Mouse (Mus musculus) liver, embryonic 13.5 days (tissue): ENCODE measurements around the gene Ppp1r9a. TPM values are rescaled to one million over a fixed set of nuclear protein-coding genes. Genes with fewer than 3 reads are reported as not detected.

ENCODE experiments used
- ATAC-seq: fragments of 200-750 bp; cut with Nextera tagmentation; 2 replicates; pipeline ENCODE4 v1.8.0; 2017; ENCODE audit warnings: low read depth, mild to moderate bottlenecking, moderate number of reproducible peaks, moderate library complexity
- DNase-seq: peaks from one replicate; pipeline ENCODE4 v3.0.0; 2022
- H3K27ac ChIP-seq: fragments of 300-500 bp; sonication (generic); 2 replicates; pipeline ENCODE4 v1.5.1; 2015; ENCODE audit warnings: moderate library complexity, mild to moderate bottlenecking, inconsistent platforms
- H3K27me3 ChIP-seq: fragments of 300-500 bp; sonication (generic); 2 replicates; pipeline ENCODE4 v1.6.1; 2015; ENCODE audit warnings: mild to moderate bottlenecking, inconsistent platforms
- H3K36me3 ChIP-seq: fragments of 300-500 bp; sonication (generic); 2 replicates; pipeline ENCODE4 v1.6.1; 2015; ENCODE audit warnings: mild to moderate bottlenecking, inconsistent platforms
- H3K4me1 ChIP-seq: fragments of 300-500 bp; sonication (generic); replicated peaks from 2 replicates; pipeline ENCODE4 v1.6.1; 2015; ENCODE audit warnings: inconsistent platforms
- H3K4me2 ChIP-seq: fragments of 300-500 bp; sonication (generic); 2 replicates; pipeline ENCODE4 v1.6.1; 2015; ENCODE audit warnings: inconsistent platforms, mild to moderate bottlenecking, moderate library complexity
- H3K4me3 ChIP-seq: fragments of 300-500 bp; sonication (generic); replicated peaks from 2 replicates; pipeline ENCODE4 v1.5.1; 2015; ENCODE audit warnings: mild to moderate bottlenecking, inconsistent platforms
- H3K9ac ChIP-seq: fragments of 300-500 bp; sonication (generic); 2 replicates; pipeline ENCODE4 v1.6.1; 2015; ENCODE audit warnings: mild to moderate bottlenecking, inconsistent platforms
- H3K9me3 ChIP-seq: fragments of 300-500 bp; sonication (generic); replicated peaks from 2 replicates; pipeline ENCODE4 v1.6.1; 2016; ENCODE audit warnings: inconsistent platforms
- WGBS: fragments of 180-500 bp; shearing (Covaris S2); methylation state at CpG from one replicate; pipeline ENCODE4 v1.1.7; 2015; ENCODE audit not compliant: insufficient replicate concordance; 5-methylcytosine and 5-hydroxymethylcytosine counted together
- polyA plus RNA-seq: library from polyadenylated mRNA; unstranded; fragments of >200 nt; fragmentation: Nextera tagmentation; extraction: Ambion mirVana; gene quantifications from 2 replicates; pipeline ENCODE4 v1.2.1, GENCODE M21; 2015

The Ppp1r9a gene
- polyA plus RNA-seq, 1 experiment from 2014 or later = 3.6 TPM

DNA sequence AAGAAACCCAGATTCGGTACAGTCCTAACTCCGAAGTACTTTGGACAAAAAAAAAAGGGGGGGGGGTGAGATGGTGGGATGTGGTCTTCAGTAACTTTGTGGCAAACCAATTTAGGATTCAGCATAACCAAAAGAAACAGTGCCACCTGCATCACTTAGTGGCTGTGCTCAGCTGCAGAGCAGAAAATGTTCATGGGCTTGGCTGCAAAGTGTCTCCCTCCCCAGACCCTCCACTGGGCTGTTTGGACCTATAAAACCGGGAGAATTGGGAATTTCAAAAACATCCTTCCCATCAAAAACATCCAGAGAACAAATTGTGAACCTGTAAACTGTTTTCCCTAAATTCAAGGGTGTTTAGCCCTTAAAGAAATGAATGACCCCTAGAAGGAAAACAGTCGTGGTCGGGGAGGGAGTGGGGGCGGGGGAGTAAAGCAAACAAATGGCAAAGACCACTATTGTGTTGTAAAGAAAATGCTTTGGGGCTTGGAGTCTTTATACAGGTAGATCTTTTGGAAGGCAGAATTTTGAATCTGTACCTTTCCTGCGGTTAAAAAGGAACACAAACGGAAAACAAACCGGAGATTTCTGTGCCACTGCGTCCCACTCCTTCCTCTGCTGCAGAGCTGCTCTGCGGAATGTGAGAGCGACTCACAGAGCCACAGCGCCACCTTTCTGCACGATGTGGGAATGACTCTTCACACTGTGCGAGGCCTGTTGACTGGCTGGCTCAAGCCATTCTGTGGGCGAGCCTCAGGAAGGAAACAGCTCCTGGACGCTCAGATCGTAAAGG, 207.4 kb downstream of the Ppp1r9a start:
- WGBS = 10% methylated on average over 18 of the region's 18 CpGs
- ATAC-seq (peak; percentile 91), DNase-seq (peak; percentile 60)
- Histone ChIP-seq H3K9me3 (no peaks in the 10 kb centered on the region), H3K4me1 (peaks cover 31% of the 10 kb centered on the region), H3K27ac (no peak overlapping the region), H3K9ac (0 out of 2 replicates have a peak overlapping the region, but pooled peaks have one; percentile 37), H3K4me3 (peak overlapping the region; percentile 45), H3K4me2 (peak overlapping the region; percentile 60), H3K36me3 (no peaks in the 10 kb centered on the region), H3K27me3 (no peaks in the 10 kb centered on the region)

DNA sequence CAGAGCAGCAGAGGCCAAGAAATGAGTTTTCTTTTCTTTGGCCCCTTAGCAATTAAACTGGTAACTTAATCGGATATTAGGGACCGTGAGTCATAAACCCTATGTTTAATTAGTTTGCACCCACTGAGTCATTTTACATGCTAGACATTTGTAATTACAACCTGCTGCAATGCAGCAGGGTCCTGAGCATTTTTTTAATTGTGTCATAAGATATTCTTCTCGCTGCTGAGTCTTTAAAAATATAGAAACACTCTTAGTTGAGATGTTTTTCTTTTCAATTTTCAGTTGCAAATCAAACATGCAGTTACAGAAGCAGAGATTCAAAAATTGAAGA, 208.0 kb downstream of the Ppp1r9a start:
- H3K4me2 ChIP-seq = no peak overlapping the region
- DNase-seq (no peak), ATAC-seq (peak; percentile 16; the same call in 1 of the 2 replicates)
- H3K4me3 ChIP-seq = no peak overlapping the region
- 0 out of 2 replicates have a peak, but pooled peaks cover under 1% of the 10 kb centered on the region for H3K36me3 ChIP-seq
- no peak overlapping the region for H3K9ac ChIP-seq
- H3K9me3 ChIP-seq = no peaks in the 10 kb centered on the region
- no peaks in the 10 kb centered on the region for H3K27me3 ChIP-seq
- H3K27ac ChIP-seq = no peak overlapping the region
- peaks cover 31% of the 10 kb centered on the region for H3K4me1 ChIP-seq
- 11% methylated on average over 3 of the region's 3 CpGs for WGBS

DNA sequence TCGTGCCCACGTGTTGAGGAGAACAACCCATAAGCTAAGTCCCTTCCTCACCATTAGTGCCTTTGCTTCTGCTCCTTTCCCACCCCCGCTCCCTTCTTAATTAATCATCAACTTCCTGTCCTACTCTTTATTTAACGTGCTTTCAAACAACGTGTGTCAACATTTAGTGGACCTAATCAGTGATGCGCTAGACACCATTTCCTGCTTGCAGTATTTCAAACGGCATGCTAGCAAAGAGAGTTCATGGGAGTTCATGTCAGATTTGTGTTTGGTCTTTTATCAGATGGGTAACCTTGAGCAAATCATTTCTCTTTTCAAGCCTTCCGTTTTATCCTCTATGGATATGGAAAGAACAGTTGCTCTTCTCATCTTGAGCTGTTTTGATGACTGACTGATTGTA, 210.4 kb downstream of the Ppp1r9a start:
- peaks cover 26% of the 10 kb centered on the region for H3K4me1 ChIP-seq
- no peak for ATAC-seq
- no peak for DNase-seq
- H3K4me2 ChIP-seq = no peak overlapping the region
- peak overlapping the region; percentile 53 for H3K27ac ChIP-seq
- peaks cover 7% of the 10 kb centered on the region; the same call in 1 of the 2 replicates for H3K36me3 ChIP-seq
- WGBS = 37% methylated on average over 8 of the region's 8 CpGs
- 0 out of 2 replicates have a peak overlapping the region, but pooled peaks have one; percentile 10 for H3K9ac ChIP-seq
- no peak overlapping the region for H3K4me3 ChIP-seq
- H3K27me3 ChIP-seq = no peaks in the 10 kb centered on the region
- H3K9me3 ChIP-seq = no peaks in the 10 kb centered on the region

DNA sequence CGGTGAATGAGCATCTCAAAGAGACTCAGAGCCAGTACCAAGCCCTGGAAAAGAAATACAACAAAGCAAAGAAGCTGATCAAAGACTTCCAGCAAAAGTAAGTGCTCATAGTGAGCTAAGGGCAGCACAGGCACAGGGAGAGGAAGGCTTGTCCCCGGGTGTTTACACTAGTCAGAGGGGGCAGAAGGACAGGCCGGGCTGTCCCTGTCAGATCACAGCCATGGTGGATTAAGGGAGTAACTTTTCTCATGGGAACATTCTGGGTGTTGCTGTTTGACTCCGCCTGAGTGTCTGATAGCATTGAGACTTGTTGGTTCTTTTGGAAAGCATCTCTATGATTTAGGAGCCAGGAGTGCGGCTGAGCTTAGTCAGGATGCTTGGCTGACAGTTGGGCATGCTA, 211.0 kb downstream of the Ppp1r9a start:
- peak overlapping the region; percentile 53 for H3K27ac ChIP-seq

DNA sequence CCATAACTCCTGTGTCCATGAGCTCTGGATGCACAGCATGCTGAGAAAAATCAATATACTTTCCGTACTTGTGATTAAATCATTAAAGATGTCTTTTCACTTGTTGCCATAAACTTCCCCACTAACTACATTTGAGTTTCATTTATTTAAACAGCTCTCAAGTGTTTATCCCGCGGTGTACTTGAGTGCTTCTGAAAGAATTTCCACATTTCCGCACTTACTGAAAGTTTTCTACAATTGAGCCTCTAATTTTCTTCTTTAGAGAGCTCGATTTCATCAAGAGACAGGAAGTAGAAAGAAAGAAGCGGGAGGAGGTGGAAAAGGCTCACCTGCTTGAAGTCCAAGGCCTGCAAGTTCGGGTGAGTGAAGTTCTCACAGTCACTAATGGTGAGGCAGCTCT, 212.1 kb downstream of the Ppp1r9a start:
- Histone ChIP-seq H3K36me3 (peaks cover 7% of the 10 kb centered on the region; the same call in 1 of the 2 replicates), H3K9me3 (no peaks in the 10 kb centered on the region), H3K4me3 (no peak overlapping the region), H3K9ac (no peak overlapping the region), H3K4me2 (no peak overlapping the region), H3K27ac (no peak overlapping the region), H3K27me3 (no peaks in the 10 kb centered on the region), H3K4me1 (peaks cover 12% of the 10 kb centered on the region)
- WGBS = 73% methylated on average over 7 of the region's 7 CpGs
- ATAC-seq (no peak), DNase-seq (no peak)

More for the DNA sequence above, 211.0 kb downstream of the Ppp1r9a start:
- Histone ChIP-seq H3K4me2 (no peak overlapping the region), H3K4me1 (peaks cover 22% of the 10 kb centered on the region), H3K4me3 (no peak overlapping the region), H3K9ac (no peak overlapping the region), H3K36me3 (peaks cover 7% of the 10 kb centered on the region; the same call in 1 of the 2 replicates), H3K9me3 (no peaks in the 10 kb centered on the region), H3K27me3 (no peaks in the 10 kb centered on the region)
- whole genome bisulfite sequencing = 64% methylated on average over 5 of the region's 5 CpGs
- no peak for DNase-seq
- peak; percentile 48; the same call in 1 of the 2 replicates for ATAC-seq

DNA sequence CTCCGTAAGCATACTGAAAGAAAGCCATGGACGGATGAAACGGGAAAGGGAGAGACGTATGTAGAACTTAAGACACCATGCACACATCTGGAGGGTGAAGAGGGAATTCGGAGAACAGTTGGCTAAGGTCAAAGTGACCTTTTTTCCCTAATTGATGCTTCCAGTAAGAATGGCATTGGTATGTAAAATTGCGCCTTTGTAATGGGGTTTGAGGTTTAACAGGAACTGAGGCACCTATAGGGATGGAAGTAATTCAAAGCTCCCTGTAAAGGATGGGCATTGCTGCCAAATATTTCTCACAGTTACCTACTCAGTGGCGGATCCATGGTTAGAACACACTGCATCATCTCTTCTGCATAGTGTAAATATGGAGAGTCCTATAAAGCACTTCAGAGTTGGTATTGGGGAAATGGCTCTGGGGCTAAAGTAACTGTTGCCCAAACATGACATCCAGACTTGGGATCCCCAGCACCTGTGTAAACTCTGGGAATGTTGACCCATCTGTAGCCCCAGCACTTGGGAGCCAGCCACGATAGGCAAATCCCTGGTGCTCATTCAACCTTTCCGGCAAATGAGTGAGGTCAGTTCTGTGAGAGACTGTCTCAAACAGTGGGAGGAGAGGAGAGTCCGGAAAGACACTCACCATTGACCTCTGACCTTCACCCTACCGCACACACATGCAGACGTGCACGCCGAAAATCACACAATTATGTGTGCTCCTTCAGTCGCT, 216.6 kb downstream of the Ppp1r9a start:
- H3K4me3 ChIP-seq = no peak overlapping the region
- no peaks in the 10 kb centered on the region for H3K4me1 ChIP-seq
- ATAC-seq (peak; percentile 23; the same call in 1 of the 2 replicates), DNase-seq (no peak)
- H3K9ac ChIP-seq = no peak overlapping the region
- H3K27me3 ChIP-seq = no peaks in the 10 kb centered on the region
- peaks cover 7% of the 10 kb centered on the region; the same call in 1 of the 2 replicates for H3K36me3 ChIP-seq
- 77% methylated on average over 15 of the region's 15 CpGs for WGBS
- H3K27ac ChIP-seq = no peak overlapping the region
- H3K9me3 ChIP-seq = no peaks in the 10 kb centered on the region
- H3K4me2 ChIP-seq = no peak overlapping the region

DNA sequence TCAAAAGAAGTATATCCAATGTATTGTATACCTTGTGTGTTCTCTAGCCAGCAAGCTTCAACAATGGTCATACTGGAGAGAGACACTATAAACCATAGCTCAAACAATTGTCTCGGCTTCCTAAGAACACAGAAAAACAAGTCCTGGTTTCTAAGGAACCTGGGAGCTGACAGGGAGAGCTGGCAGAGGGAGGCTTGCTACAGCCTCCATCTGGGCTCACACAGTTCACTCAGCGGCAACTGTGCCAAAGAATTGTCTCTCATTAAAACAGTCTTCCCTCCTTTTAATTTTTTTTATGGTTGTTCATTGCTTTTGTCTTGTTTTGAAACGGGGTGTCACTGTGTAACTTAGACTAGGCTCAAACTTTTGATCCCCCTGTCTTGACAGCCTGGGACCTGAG, 217.5 kb downstream of the Ppp1r9a start:
- H3K27ac ChIP-seq = no peak overlapping the region
- ATAC-seq = no peak
- H3K4me3 ChIP-seq = no peak overlapping the region
- no peaks in the 10 kb centered on the region for H3K4me1 ChIP-seq
- no peak for DNase-seq
- no peak overlapping the region for H3K9ac ChIP-seq
- H3K4me2 ChIP-seq = no peak overlapping the region
- no peaks in the 10 kb centered on the region for H3K9me3 ChIP-seq
- no peaks in the 10 kb centered on the region for H3K27me3 ChIP-seq
- WGBS = 73% methylated on average over 3 of the region's 3 CpGs
- H3K36me3 ChIP-seq = peaks cover 7% of the 10 kb centered on the region; the same call in 1 of the 2 replicates

DNA sequence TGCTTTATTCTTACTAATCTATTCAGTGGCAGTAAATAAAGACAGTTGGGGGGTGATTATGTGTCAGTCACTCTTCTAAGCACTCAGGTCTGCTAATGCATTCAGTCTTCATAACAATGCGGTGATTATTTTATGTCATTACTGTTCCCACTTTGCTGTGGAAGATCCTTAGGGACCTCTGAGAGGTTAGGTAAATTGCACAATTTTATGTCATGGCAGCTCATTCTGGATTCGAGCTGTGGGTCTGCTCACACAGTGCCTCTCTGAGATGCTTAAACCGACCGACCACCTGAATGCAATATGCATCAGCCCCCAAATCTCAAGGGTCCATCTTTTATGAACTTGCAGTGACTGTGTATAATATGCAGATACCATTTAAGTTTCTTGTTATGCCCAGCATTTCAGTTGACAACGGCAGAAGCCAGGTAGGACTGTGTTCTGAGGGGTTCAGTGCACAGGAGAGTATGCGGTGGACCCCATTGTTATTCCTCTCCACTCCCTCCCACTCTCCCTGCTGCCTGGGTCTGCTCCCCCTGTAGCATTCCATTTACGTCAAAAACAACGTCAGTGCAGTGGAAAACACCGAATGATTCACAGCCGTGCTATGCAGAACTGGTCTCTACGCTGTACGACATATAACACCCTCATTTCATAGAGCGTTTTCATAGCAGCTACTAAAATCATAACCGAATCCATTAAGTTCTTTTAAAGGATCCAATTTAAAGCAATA, 226.8 kb downstream of the Ppp1r9a start:
- H3K9ac ChIP-seq = no peak overlapping the region
- H3K4me3 ChIP-seq = no peak overlapping the region
- no peaks in the 10 kb centered on the region for H3K27me3 ChIP-seq
- DNase-seq (no peak), ATAC-seq (no peak)
- no peaks in the 10 kb centered on the region for H3K4me1 ChIP-seq
- H3K4me2 ChIP-seq = no peak overlapping the region
- H3K36me3 ChIP-seq = no peaks in the 10 kb centered on the region
- 85% methylated on average over 14 of the region's 14 CpGs for WGBS
- H3K27ac ChIP-seq = no peak overlapping the region
- no peaks in the 10 kb centered on the region for H3K9me3 ChIP-seq

DNA sequence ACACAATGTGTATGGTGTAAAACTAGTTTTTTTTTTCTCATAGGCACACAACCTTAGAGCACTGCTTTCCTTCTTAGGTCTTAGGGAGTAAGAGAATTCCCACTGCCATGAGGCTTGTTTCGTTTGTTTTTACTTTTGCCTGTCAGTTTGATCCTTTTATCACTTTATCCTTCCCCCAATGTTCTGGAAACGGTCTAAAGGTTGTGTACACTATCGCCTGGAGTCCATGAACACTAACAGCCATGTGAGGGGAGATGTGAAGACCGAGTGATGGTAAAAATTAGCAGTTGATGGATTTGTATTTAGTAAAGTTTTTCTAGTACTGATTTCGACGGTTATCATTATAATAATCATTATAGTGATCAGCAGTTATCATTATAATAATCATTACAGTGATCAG, 232.3 kb downstream of the Ppp1r9a start:
- Histone ChIP-seq H3K36me3 (no peaks in the 10 kb centered on the region; the same call in 1 of the 2 replicates), H3K4me2 (no peak overlapping the region), H3K4me3 (no peak overlapping the region), H3K9me3 (no peaks in the 10 kb centered on the region), H3K9ac (no peak overlapping the region), H3K4me1 (peaks cover 3% of the 10 kb centered on the region; the same call in 1 of the 2 replicates), H3K27ac (peak overlapping the region; percentile 31; the same call in 1 of the 2 replicates), H3K27me3 (no peaks in the 10 kb centered on the region)
- WGBS = 63% methylated on average over 6 of the region's 6 CpGs
- no peak for DNase-seq
- ATAC-seq = no peak; the same call in 1 of the 2 replicates

DNA sequence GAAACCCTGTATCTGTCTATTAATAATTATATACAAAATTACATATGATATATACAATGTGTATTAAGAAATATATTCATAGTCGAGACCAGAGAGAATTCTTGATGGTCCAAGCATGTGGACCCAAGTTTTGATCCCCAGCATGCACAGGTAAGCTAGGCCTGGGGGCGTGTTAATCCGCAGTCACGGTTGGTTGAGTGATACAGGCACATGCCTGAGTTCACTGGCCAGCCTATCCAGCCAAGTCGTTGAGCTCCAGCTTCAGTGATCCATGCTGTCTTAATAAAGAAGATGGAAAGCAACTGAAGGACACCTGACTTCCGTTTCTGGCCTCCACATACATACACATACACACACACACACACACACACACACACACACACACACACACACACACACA, 233.3 kb downstream of the Ppp1r9a start:
- Histone ChIP-seq H3K4me3 (no peak overlapping the region), H3K36me3 (no peaks in the 10 kb centered on the region; the same call in 1 of the 2 replicates), H3K4me2 (no peak overlapping the region), H3K9me3 (no peaks in the 10 kb centered on the region), H3K9ac (no peak overlapping the region), H3K4me1 (peaks cover 6% of the 10 kb centered on the region; the same call in 1 of the 2 replicates), H3K27ac (no peak overlapping the region), H3K27me3 (no peaks in the 10 kb centered on the region)
- DNase-seq = no peak
- 76% methylated on average over 6 of the region's 6 CpGs for WGBS
- ATAC-seq = no peak
